Mouse (Mus musculus) cortical plate, adult 2 months (tissue): ENCODE measurements around the gene Ptprj.

Experiments
- CTCF ChIP-seq: fragments of 200-500 bp; IDR thresholded peaks from 2 replicates; pipeline ENCODE4 v1.5.1; 2011; ENCODE audit warnings: mild to moderate bottlenecking, control low read depth, low read length; ENCODE audit not compliant: insufficient read depth; ENCODE audit errors: extremely low read depth
- POLR2A ChIP-seq: fragments of 200-500 bp; IDR thresholded peaks from 2 replicates; pipeline ENCODE4 v1.6.1; 2011; ENCODE audit warnings: mild to moderate bottlenecking, low read length, control low read depth; ENCODE audit not compliant: insufficient read depth; ENCODE audit errors: extremely low read depth

GRCm38 (mm10) chr2:90579728-90580235 lies 665 bp downstream of the Ptprj start:
- TF ChIP-seq POLR2A (no peak), CTCF (no peak)
